Mouse (Mus musculus): ENCODE results near the gene Rrbp1. TPM values are rescaled to one million over a fixed set of nuclear protein-coding genes. Genes with fewer than 3 reads are reported as not detected.

The Rrbp1 gene
- polyA plus RNA-seq, 1 experiment = 76.7 TPM

- Histone ChIP-seq H3K4me1 (ENCODE audit: control insufficient read depth, insufficient read depth, low read length) (no peaks in the 10 kb centered on the region), H3K4me3 (replicated peaks; ENCODE audit: insufficient read depth, low read depth, low read length) (no peak overlapping the region), H3K27ac (ENCODE audit: insufficient read depth, low read length) (no peak overlapping the region), H3K27me3 (ENCODE audit: control insufficient read depth, insufficient read depth, low read length) (no peaks in the 10 kb centered on the region)
- WGBS = 27% methylated on average over 6 of the region's 6 CpGs
- TF ChIP-seq POLR2A (IDR thresholded peaks at IDR 0.05; ENCODE audit: borderline replicate concordance, insufficient read depth, low read length) = no peak
- TF ChIP-seq CTCF (IDR thresholded peaks at IDR 0.05; ENCODE audit: borderline replicate concordance, insufficient read depth, low read depth, low read length) = no peak
- peak; percentile 17 to 21 for DNase-seq
These were observed 33.7 kb upstream of the Rrbp1 start for GRCm38 (mm10) chr2:144044726-144045125.

GRCm38 (mm10) chr2:144032664-144033063 is 21.6 kb upstream of the Rrbp1 start, which contains the start of gene Banf2:
Gene Banf2, plus strand, starts transcription at chr2:144033059.
- no peaks in the 10 kb centered on the region for H3K4me1 ChIP-seq (ENCODE audit: control insufficient read depth, insufficient read depth, low read length)
- TF ChIP-seq POLR2A (IDR thresholded peaks at IDR 0.05; ENCODE audit: borderline replicate concordance, insufficient read depth, low read length) (no peak), CTCF (IDR thresholded peaks at IDR 0.05; ENCODE audit: borderline replicate concordance, insufficient read depth, low read depth, low read length) (no peak)
- H3K27ac ChIP-seq (ENCODE audit: insufficient read depth, low read length) = no peak within 1 kb of the TSS
- no peak within 1 kb of the TSS for H3K4me3 ChIP-seq (replicated peaks; ENCODE audit: insufficient read depth, low read depth, low read length)
- DNase-seq = no peak
- WGBS = 90% methylated on average over 2 of the region's 2 CpGs
- no peaks in the 10 kb centered on the region for H3K27me3 ChIP-seq (ENCODE audit: control insufficient read depth, insufficient read depth, low read length)

DNA sequence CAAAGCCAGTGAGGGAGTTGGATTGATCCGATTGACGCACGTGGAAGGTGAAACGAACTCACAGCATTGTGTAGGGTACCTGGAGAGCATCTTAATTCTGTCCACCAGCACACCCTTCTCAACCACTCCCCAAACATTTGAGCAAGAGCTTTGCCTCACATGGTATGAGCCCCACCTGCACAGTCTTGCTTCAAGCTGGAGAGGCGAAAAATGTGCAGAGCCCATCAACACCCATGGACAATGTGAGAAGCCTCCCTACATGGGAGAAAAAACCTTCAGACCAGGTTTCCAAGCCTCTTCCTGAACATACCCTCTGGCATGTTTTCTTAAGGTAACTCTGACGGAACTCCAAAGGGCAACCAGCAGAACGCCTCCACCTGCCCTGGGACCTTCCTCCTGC is 19.7 kb upstream of the Rrbp1 start:
- no peak overlapping the region for H3K27ac ChIP-seq (ENCODE audit: insufficient read depth, low read length)
- WGBS = 86% methylated on average over 7 of the region's 7 CpGs
- DNase-seq = no peak
- H3K4me3 ChIP-seq (replicated peaks; ENCODE audit: insufficient read depth, low read depth, low read length) = no peak overlapping the region
- TF ChIP-seq POLR2A (IDR thresholded peaks at IDR 0.05; ENCODE audit: borderline replicate concordance, insufficient read depth, low read length) (no peak), CTCF (IDR thresholded peaks at IDR 0.05; ENCODE audit: borderline replicate concordance, insufficient read depth, low read depth, low read length) (no peak)
- no peaks in the 10 kb centered on the region for H3K4me1 ChIP-seq (ENCODE audit: control insufficient read depth, insufficient read depth, low read length)
- no peaks in the 10 kb centered on the region for H3K27me3 ChIP-seq (ENCODE audit: control insufficient read depth, insufficient read depth, low read length)

DNA sequence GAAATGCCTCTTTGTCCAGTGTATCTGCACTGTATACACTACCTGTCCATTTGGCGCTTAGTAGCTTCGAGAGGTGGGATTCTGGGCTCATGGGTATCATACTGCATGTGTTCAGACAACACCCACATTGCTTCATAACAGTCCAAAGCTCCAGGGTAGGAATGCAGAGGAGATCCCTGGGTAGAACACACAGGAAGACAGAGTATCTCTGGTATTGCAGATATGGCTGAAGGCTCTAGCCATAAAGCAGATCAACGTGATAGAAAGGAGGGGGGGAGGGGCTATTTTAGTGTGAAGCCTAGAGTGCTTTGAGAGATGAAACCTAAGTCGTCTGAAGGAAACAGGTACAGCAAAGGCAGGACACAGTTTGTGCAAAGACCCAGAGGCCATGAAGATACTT is 15.4 kb upstream of the Rrbp1 start:
- Histone ChIP-seq H3K27me3 (ENCODE audit: control insufficient read depth, insufficient read depth, low read length) (no peaks in the 10 kb centered on the region), H3K4me3 (replicated peaks; ENCODE audit: insufficient read depth, low read depth, low read length) (no peak overlapping the region), H3K27ac (ENCODE audit: insufficient read depth, low read length) (no peak overlapping the region), H3K4me1 (ENCODE audit: control insufficient read depth, insufficient read depth, low read length) (no peaks in the 10 kb centered on the region)
- DNase-seq = no peak
- WGBS = 86% methylated on average over 4 of the region's 4 CpGs
- TF ChIP-seq CTCF (IDR thresholded peaks at IDR 0.05; ENCODE audit: borderline replicate concordance, insufficient read depth, low read depth, low read length) (no peak), POLR2A (IDR thresholded peaks at IDR 0.05; ENCODE audit: borderline replicate concordance, insufficient read depth, low read length) (no peak)

- H3K4me1 ChIP-seq (ENCODE audit: control insufficient read depth, insufficient read depth, low read length) = no peaks in the 10 kb centered on the region
- no peak overlapping the region for H3K4me3 ChIP-seq (replicated peaks; ENCODE audit: insufficient read depth, low read depth, low read length)
- H3K27me3 ChIP-seq (ENCODE audit: control insufficient read depth, insufficient read depth, low read length) = no peaks in the 10 kb centered on the region
- no peak for TF ChIP-seq POLR2A (IDR thresholded peaks at IDR 0.05; ENCODE audit: borderline replicate concordance, insufficient read depth, low read length)
- no peak for TF ChIP-seq CTCF (IDR thresholded peaks at IDR 0.05; ENCODE audit: borderline replicate concordance, insufficient read depth, low read depth, low read length)
- H3K27ac ChIP-seq (ENCODE audit: insufficient read depth, low read length) = no peak overlapping the region
- no peak for DNase-seq
- WGBS = 88% methylated on average over 9 of the region's 9 CpGs
These were observed 14.3 kb upstream of the Rrbp1 start for GRCm38 (mm10) chr2:144025361-144025760.

- H3K4me3 ChIP-seq (replicated peaks; ENCODE audit: insufficient read depth, low read depth, low read length) = no peak overlapping the region
- no peak for DNase-seq
- no peaks in the 10 kb centered on the region for H3K4me1 ChIP-seq (ENCODE audit: control insufficient read depth, insufficient read depth, low read length)
- no peak overlapping the region for H3K27ac ChIP-seq (ENCODE audit: insufficient read depth, low read length)
- TF ChIP-seq POLR2A (IDR thresholded peaks at IDR 0.05; ENCODE audit: borderline replicate concordance, insufficient read depth, low read length) = no peak
- TF ChIP-seq CTCF (IDR thresholded peaks at IDR 0.05; ENCODE audit: borderline replicate concordance, insufficient read depth, low read depth, low read length) = no peak
- no peaks in the 10 kb centered on the region for H3K27me3 ChIP-seq (ENCODE audit: control insufficient read depth, insufficient read depth, low read length)
- WGBS = 92% methylated on average over 3 of the region's 3 CpGs
These were observed 11.4 kb upstream of the Rrbp1 start for GRCm38 (mm10) chr2:144022441-144022840.

DNA sequence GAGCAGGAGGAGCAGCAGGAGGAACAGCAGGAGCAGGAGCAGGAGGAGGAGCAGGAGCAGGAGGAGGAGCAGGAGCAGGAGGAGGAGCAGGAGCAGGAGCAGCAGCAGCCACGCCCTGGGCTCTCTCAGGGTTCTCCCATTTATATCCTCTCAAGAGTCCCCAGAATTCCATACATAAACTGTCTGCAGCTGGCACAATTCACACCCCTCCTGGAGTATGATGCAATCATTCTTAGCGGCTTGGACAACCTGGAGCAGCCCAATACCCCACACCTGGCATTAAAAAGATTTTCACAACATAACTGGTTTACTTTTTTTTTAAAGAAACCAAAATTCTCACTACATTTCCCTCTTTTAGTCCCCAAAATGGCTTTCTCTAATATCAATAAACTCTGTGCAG is 8.9 kb upstream of the Rrbp1 start:
- H3K27me3 ChIP-seq (ENCODE audit: control insufficient read depth, insufficient read depth, low read length) = no peaks in the 10 kb centered on the region
- no peak overlapping the region for H3K27ac ChIP-seq (ENCODE audit: insufficient read depth, low read length)
- 66% methylated on average over 2 of the region's 2 CpGs for WGBS
- no peak for DNase-seq
- no peak for TF ChIP-seq CTCF (IDR thresholded peaks at IDR 0.05; ENCODE audit: borderline replicate concordance, insufficient read depth, low read depth, low read length)
- TF ChIP-seq POLR2A (IDR thresholded peaks at IDR 0.05; ENCODE audit: borderline replicate concordance, insufficient read depth, low read length) = no peak
- no peak overlapping the region for H3K4me3 ChIP-seq (replicated peaks; ENCODE audit: insufficient read depth, low read depth, low read length)
- no peaks in the 10 kb centered on the region for H3K4me1 ChIP-seq (ENCODE audit: control insufficient read depth, insufficient read depth, low read length)

- no peak for DNase-seq
- H3K27me3 ChIP-seq (ENCODE audit: control insufficient read depth, insufficient read depth, low read length) = no peaks in the 10 kb centered on the region
- TF ChIP-seq POLR2A (IDR thresholded peaks at IDR 0.05; ENCODE audit: borderline replicate concordance, insufficient read depth, low read length) = no peak
- TF ChIP-seq CTCF (IDR thresholded peaks at IDR 0.05; ENCODE audit: borderline replicate concordance, insufficient read depth, low read depth, low read length) = no peak
- H3K4me3 ChIP-seq (replicated peaks; ENCODE audit: insufficient read depth, low read depth, low read length) = no peak overlapping the region
- 88% methylated on average over 9 of the region's 9 CpGs for WGBS
- H3K4me1 ChIP-seq (ENCODE audit: control insufficient read depth, insufficient read depth, low read length) = no peaks in the 10 kb centered on the region
- H3K27ac ChIP-seq (ENCODE audit: insufficient read depth, low read length) = no peak overlapping the region
These were observed 4.8 kb upstream of the Rrbp1 start for GRCm38 (mm10) chr2:144015861-144016260.

Measured in cerebellum, adult 2 months (tissue).